Mouse (Mus musculus) embryonic facial prominence, embryonic 11.5 days (tissue): ENCODE measurements at regions not wholly inside any gene's neighbourhood (a gene's known extent, or its start where the extent isn't known, plus 50 kb on each side); places are given as distances from the start of the nearest gene placed in this dataset.

Experiments
- ATAC-seq: fragments of 200-750 bp; cut with Nextera tagmentation; replicated peaks from 2 replicates; pipeline ENCODE4 v1.8.0; 2017; ENCODE audit warnings: low read depth; ENCODE audit not compliant: insufficient number of reproducible peaks, low FRiP score, low TSS enrichment
- DNase-seq: peaks from one replicate; pipeline ENCODE4 v3.0.0-alpha.2; 2015; ENCODE audit warnings: low spot score
- H3K27ac ChIP-seq: fragments of 300-500 bp; sonication (generic); replicated peaks from 2 replicates; pipeline ENCODE4 v1.5.1; 2014; ENCODE audit warnings: mild to moderate bottlenecking, low read depth, low read length, control low read depth
- H3K27me3 ChIP-seq: fragments of 300-500 bp; sonication (generic); 2 replicates; pipeline ENCODE4 v1.6.1; 2014; ENCODE audit warnings: mild to moderate bottlenecking, low read length, moderate library complexity, mixed read lengths; ENCODE audit not compliant: control insufficient read depth, insufficient read depth
- H3K36me3 ChIP-seq: fragments of 300-500 bp; sonication (generic); replicated peaks from 2 replicates; pipeline ENCODE4 v1.6.1; 2014; ENCODE audit warnings: low read depth, mild to moderate bottlenecking, low read length, moderate library complexity, mixed read lengths; ENCODE audit not compliant: control insufficient read depth, insufficient read depth
- H3K4me1 ChIP-seq: fragments of 300-500 bp; sonication (generic); 2 replicates; pipeline ENCODE4 v1.6.1; 2014; ENCODE audit warnings: low read length, mixed read lengths; ENCODE audit not compliant: control insufficient read depth, insufficient read depth
- H3K4me2 ChIP-seq: fragments of 300-500 bp; sonication (generic); 2 replicates; pipeline ENCODE4 v1.6.1; 2014; ENCODE audit warnings: low read depth, mild to moderate bottlenecking, control low read depth, low read length, moderate library complexity
- H3K4me3 ChIP-seq: fragments of 300-500 bp; sonication (generic); 2 replicates; pipeline ENCODE4 v1.5.1; 2014; ENCODE audit warnings: low read depth, low read length, control low read depth
- H3K9ac ChIP-seq: fragments of 300-500 bp; sonication (generic); replicated peaks from 2 replicates; pipeline ENCODE4 v1.6.1; 2014; ENCODE audit warnings: mild to moderate bottlenecking, control low read depth, low read length
- H3K9me3 ChIP-seq: fragments of 300-500 bp; sonication (generic); replicated peaks from 2 replicates; pipeline ENCODE4 v1.6.1; 2016; ENCODE audit warnings: mild to moderate bottlenecking, low read length, inconsistent platforms, mixed read lengths; ENCODE audit not compliant: control insufficient read depth
- WGBS: fragments of 180-500 bp; shearing (Covaris S2); extraction: QIAGEN DNeasy Blood & Tissue Kit; methylation state at CpG from one replicate; pipeline ENCODE4 v1.1.7; 2014; 5-methylcytosine and 5-hydroxymethylcytosine counted together

GRCm38 (mm10) chr4:119053241-119053640, 55.3 kb upstream of the Slc2a1 start:
- H3K9me3 ChIP-seq, result no peaks in the 10 kb centered on the region
- no peaks in the 10 kb centered on the region for H3K27me3 ChIP-seq
- H3K4me1 ChIP-seq, result no peaks in the 10 kb centered on the region
- DNase-seq (no peak), ATAC-seq (no peak)
- no peak overlapping the region for H3K4me3 ChIP-seq
- H3K9ac ChIP-seq, result no peak overlapping the region
- no peak overlapping the region for H3K27ac ChIP-seq
- no peaks in the 10 kb centered on the region for H3K36me3 ChIP-seq
- H3K4me2 ChIP-seq, result no peak overlapping the region
- WGBS, result 90% methylated on average over 4 of the region's 4 CpGs

GRCm38 (mm10) chr4:119053680-119054079, 54.8 kb upstream of the Slc2a1 start:
- H3K27me3 ChIP-seq, result no peaks in the 10 kb centered on the region
- H3K9me3 ChIP-seq, result no peaks in the 10 kb centered on the region
- no peak overlapping the region for H3K4me3 ChIP-seq
- 83% methylated on average over 6 of the region's 6 CpGs for WGBS
- no peaks in the 10 kb centered on the region for H3K4me1 ChIP-seq
- no peak overlapping the region for H3K27ac ChIP-seq
- H3K36me3 ChIP-seq, result no peaks in the 10 kb centered on the region
- ATAC-seq, result no peak
- no peak for DNase-seq
- H3K9ac ChIP-seq, result no peak overlapping the region
- H3K4me2 ChIP-seq, result no peak overlapping the region

- DNase-seq (no peak), ATAC-seq (no peak)
- Histone ChIP-seq H3K27ac (no peak overlapping the region), H3K9ac (no peak overlapping the region), H3K9me3 (no peaks in the 10 kb centered on the region), H3K27me3 (no peaks in the 10 kb centered on the region), H3K36me3 (no peaks in the 10 kb centered on the region), H3K4me2 (no peak overlapping the region), H3K4me3 (no peak overlapping the region), H3K4me1 (no peaks in the 10 kb centered on the region)
- 90% methylated on average over 5 of the region's 5 CpGs for WGBS
Observed at GRCm38 (mm10) chr4:119054129-119054528, 54.4 kb upstream of the Slc2a1 start.

- Histone ChIP-seq H3K4me1 (no peaks in the 10 kb centered on the region), H3K4me2 (no peak overlapping the region), H3K9ac (no peak overlapping the region), H3K9me3 (no peaks in the 10 kb centered on the region), H3K4me3 (no peak overlapping the region), H3K27ac (no peak overlapping the region), H3K36me3 (no peaks in the 10 kb centered on the region), H3K27me3 (no peaks in the 10 kb centered on the region)
- ATAC-seq (no peak), DNase-seq (no peak)
- 84% methylated on average over 6 of the region's 6 CpGs for WGBS
Observed at GRCm38 (mm10) chr4:119057191-119057590, 51.3 kb upstream of the Slc2a1 start.

GRCm38 (mm10) chr4:119057826-119058225, 50.7 kb upstream of the Slc2a1 start:
- H3K27ac ChIP-seq, result no peak overlapping the region

More at GRCm38 (mm10) chr4:119057826-119058225, 50.7 kb upstream of the Slc2a1 start:
- WGBS, result 76% methylated on average over 1 of the region's 1 CpGs
- no peaks in the 10 kb centered on the region for H3K9me3 ChIP-seq
- no peaks in the 10 kb centered on the region for H3K4me1 ChIP-seq
- no peaks in the 10 kb centered on the region for H3K27me3 ChIP-seq
- no peak overlapping the region for H3K4me3 ChIP-seq
- H3K9ac ChIP-seq, result no peak overlapping the region
- H3K4me2 ChIP-seq, result no peak overlapping the region
- H3K36me3 ChIP-seq, result no peaks in the 10 kb centered on the region
- DNase-seq (no peak), ATAC-seq (no peak)
